Mouse (Mus musculus) adipocyte (in vitro differentiated cells): ENCODE data around the gene Opcml.
A peak's percentile ranks its signal among the peaks of the same experiment; 100 is the strongest.

Experiments used
- DNase-seq: peaks from one replicate; pipeline ENCODE4 v3.0.0-alpha.2; 2016; ENCODE audit warnings: low spot score

The Opcml gene

GRCm38 (mm10) chr9:27790725-27791638, at the start of gene Opcml:
Opcml (plus strand) TSS chr9:27790775.
- DNase-seq = no peak

GRCm38 (mm10) chr9:27758709-27759108, 31.9 kb upstream of the Opcml start:
- no peak for DNase-seq

GRCm38 (mm10) chr9:27761196-27761595, 29.4 kb upstream of the Opcml start:
- DNase-seq = no peak

- DNase-seq = no peak
Observed at GRCm38 (mm10) chr9:27766446-27766845, 24.1 kb upstream of the Opcml start.

- no peak for DNase-seq
Observed at GRCm38 (mm10) chr9:27767196-27767900, 23.2 kb upstream of the Opcml start.

- DNase-seq = no peak
Observed at GRCm38 (mm10) chr9:27768788-27769187, 21.8 kb upstream of the Opcml start.

- no peak for DNase-seq
Observed at GRCm38 (mm10) chr9:27781291-27781993, 9.1 kb upstream of the Opcml start.

GRCm38 (mm10) chr9:27781994-27782337, 8.6 kb upstream of the Opcml start:
- DNase-seq = no peak

- no peak for DNase-seq
Observed at GRCm38 (mm10) chr9:27791639-27791966, 1.0 kb downstream of the Opcml start.

- no peak for DNase-seq
Observed at GRCm38 (mm10) chr9:27792226-27792625, 1.7 kb downstream of the Opcml start.

- DNase-seq = no peak
Observed at GRCm38 (mm10) chr9:27792994-27793393, 2.4 kb downstream of the Opcml start.

- DNase-seq = no peak
Observed at GRCm38 (mm10) chr9:27796535-27796934, 6.0 kb downstream of the Opcml start.

GRCm38 (mm10) chr9:27800992-27801391, 10.4 kb downstream of the Opcml start:
- DNase-seq = peak; percentile 28

- no peak for DNase-seq
Observed at GRCm38 (mm10) chr9:27801807-27802206, 11.2 kb downstream of the Opcml start.

GRCm38 (mm10) chr9:27802379-27802778, 11.8 kb downstream of the Opcml start:
- DNase-seq = peak; percentile 98

- no peak for DNase-seq
Observed at GRCm38 (mm10) chr9:27804461-27804860, 13.9 kb downstream of the Opcml start.

GRCm38 (mm10) chr9:27809741-27810140, 19.2 kb downstream of the Opcml start:
- no peak for DNase-seq

GRCm38 (mm10) chr9:27813207-27813790, 22.7 kb downstream of the Opcml start:
- peak; percentile 91 for DNase-seq

- no peak for DNase-seq
Observed at GRCm38 (mm10) chr9:27814161-27814560, 23.6 kb downstream of the Opcml start.

GRCm38 (mm10) chr9:27821197-27821596, 30.6 kb downstream of the Opcml start:
- no peak for DNase-seq

- no peak for DNase-seq
Observed at GRCm38 (mm10) chr9:27822681-27823080, 32.1 kb downstream of the Opcml start.

- no peak for DNase-seq
Observed at GRCm38 (mm10) chr9:27824424-27824823, 33.8 kb downstream of the Opcml start.
